Mouse (Mus musculus): Measurements from ENCODE around the gene Stk10.

Stk10 gene

GRCm38 (mm10) chr11:32551579-32552297 is 18.6 kb downstream of the Stk10 start:
- DNase-seq: no peak

DNA sequence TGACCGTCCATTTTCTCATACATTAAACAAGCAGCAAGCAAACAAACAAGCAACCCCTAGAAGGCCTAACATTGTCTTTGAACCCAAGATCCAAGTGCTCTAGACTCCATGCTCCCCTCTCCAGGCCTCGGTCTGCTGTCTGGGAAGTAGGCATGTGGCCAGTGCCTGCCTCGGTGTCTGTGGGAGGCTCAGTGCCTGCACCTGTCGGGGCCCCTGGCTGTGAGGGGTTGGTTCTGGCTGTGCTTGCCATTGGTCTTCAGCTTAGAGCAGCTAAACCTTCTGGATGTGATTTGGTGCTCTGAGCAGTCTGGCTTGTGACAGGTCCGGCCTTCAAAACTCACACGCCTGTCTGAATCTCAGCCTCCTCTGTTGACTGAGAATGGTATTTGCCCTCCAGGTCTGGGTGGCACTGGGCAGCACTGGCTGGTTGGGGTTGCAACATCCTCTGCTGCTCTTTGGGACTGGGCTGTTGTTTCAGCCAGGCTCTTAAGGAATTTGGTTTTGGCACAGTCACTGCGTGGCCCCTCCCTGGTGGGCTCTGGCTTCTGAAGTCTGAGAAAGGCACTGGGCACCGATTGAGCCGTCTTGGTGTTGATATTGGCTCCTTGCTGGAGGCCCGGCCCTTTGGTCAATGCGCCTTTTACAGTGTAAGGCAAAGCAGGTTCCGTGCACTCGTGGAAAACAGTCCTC is 19.4 kb downstream of the Stk10 start:
- DNase-seq: peak; percentile 80 to 84

GRCm38 (mm10) chr11:32553311-32554140 is 20.4 kb downstream of the Stk10 start:
- no peak for DNase-seq

GRCm38 (mm10) chr11:32554141-32555091 is 21.3 kb downstream of the Stk10 start:
- DNase-seq: no peak

GRCm38 (mm10) chr11:32555103-32555689 is 22.1 kb downstream of the Stk10 start:
- DNase-seq: no peak

- no peak for DNase-seq
These were observed 23.4 kb downstream of the Stk10 start for GRCm38 (mm10) chr11:32556333-32556990.

DNA sequence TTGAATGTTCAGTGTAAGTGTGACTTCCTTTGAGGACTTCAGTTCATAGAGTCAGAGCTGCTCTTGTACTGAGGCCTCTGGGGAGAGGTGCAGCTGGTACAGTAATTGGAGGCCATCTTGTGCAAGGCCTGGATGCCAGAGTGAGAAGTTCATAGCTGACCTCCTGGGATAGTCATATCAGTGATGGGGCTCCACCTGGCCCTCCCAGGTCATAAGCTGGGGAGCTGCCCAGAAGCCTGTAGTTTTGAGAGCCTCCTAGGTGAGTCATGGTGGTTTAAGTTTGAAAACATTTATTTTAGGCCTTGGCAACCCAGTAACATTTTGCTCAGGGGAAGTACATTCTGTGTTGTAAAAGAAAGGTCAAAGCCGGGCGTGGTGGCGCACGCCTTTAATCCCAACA is 24.9 kb downstream of the Stk10 start:
- DNase-seq: no peak

GRCm38 (mm10) chr11:32558677-32559076 is 25.6 kb downstream of the Stk10 start:
- DNase-seq: no peak

GRCm38 (mm10) chr11:32560015-32560770 is 27.1 kb downstream of the Stk10 start:
- DNase-seq: peak in 1 of 2 experiments; percentile 52

DNA sequence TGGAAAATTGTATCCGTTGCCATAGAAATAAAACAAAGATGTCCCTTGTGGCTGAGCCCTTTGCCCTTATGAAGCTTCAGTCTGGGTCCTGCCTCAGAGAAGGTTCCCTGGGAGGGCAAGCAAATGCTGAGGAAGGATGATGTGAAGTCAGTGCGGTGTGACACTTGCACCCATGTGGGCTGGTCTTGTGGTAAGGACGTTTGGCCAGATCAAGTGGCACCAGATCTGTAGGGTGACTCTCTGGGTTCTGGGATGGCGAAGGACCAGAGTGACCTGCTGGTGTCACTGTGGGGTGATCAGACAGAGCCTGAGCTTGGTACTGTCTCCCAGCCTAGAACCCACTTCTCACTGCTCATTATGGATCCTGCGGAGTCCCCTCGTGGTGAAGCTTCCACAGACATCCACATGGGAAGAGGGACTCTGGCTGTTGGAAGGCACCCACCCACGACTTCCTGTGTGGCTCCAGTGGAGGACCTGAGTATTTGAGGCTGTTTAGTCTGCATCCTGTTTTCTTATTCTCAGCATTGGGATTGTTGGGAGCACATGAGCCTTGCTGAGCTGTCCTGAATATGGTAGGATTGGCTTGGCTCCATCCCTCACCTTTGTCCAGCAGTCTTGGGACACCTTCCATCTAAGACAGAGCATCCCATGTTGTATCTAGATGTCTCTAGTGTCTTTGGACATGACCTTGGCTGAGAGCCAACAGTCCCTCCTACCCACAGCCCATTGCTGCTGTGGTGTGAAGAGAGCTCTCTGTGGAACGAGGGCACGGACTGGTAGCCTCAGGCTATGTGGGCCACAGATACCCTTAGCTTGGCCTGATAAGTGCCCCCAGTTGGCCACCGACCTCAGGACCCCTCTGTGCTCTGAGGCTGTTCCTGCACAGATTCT is 28.6 kb downstream of the Stk10 start:
- peak in 1 of 2 experiments; percentile 53 for DNase-seq

- no peak for DNase-seq
These were observed 29.6 kb downstream of the Stk10 start for GRCm38 (mm10) chr11:32562706-32563105.

- DNase-seq: no peak
These were observed 30.6 kb downstream of the Stk10 start for GRCm38 (mm10) chr11:32563660-32564059.

- no peak for DNase-seq
These were observed 31.5 kb downstream of the Stk10 start for GRCm38 (mm10) chr11:32564629-32565028.

DNA sequence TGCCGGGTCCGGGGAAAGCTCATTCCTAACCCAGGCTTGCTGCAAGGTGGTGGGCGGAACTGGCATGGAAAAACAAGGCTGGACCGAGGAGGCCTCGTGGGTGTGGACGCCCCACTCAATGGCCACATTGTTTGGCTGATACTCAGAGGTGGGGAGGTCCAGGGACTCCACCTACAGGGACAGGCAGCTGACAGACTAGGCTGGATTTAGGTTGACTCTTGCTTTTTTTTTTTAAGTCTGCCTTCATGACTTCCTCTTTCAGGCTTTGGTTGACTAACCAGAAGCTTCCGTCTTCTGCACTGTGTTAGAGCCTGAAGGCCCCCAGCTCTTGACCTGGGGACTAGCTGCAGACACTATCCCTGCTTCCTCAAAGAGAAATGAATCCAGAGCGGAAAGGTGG is 32.0 kb downstream of the Stk10 start:
- DNase-seq: peak; percentile 73 to 76

GRCm38 (mm10) chr11:32566184-32566583 is 33.1 kb downstream of the Stk10 start:
- DNase-seq: no peak

- no peak for DNase-seq
These were observed 34.1 kb downstream of the Stk10 start for GRCm38 (mm10) chr11:32567000-32567855.

DNA sequence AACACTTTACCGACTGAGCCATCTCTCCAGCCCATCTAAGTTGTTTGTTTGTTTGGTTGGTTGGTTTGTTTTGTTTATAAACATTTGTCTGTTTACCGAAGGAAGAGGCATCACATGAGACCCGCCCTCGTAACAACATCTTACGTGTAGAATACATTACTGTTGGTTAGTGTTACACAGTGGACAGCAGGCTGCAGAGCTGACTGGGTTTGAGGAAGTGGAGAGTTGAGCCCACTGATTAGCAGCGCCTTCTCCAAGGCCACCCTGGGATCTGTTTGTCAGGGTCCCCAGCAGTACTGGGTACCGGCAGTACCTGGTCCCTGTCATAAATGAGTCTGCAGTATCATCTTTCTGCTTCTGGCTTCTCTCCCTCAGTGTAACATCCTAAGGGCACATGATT is 35.0 kb downstream of the Stk10 start:
- no peak for DNase-seq

- no peak for DNase-seq
These were observed 35.7 kb downstream of the Stk10 start for GRCm38 (mm10) chr11:32568637-32569293.
